Mouse (Mus musculus): ENCODE data around the gene Marc1. TPM values are rescaled to one million over a fixed set of nuclear protein-coding genes. Genes with fewer than 3 reads are reported as not detected.

The Marc1 gene
- total and polyA plus RNA-seq, 2 experiments from 2014 or later: 0.24 to 0.45 TPM

GRCm38 (mm10) chr1:184783641-184784040 lies 27.5 kb downstream of the Marc1 start:
- H3K27ac ChIP-seq (ENCODE audit: low read depth, low read length): no peak overlapping the region
- WGBS: 81% methylated on average over 4 of the region's 4 CpGs
- ATAC-seq (no peak), DNase-seq (no peak)
- H3K9ac ChIP-seq: no peak overlapping the region
- TF ChIP-seq CTCF (IDR thresholded peaks at IDR 0.05; ENCODE audit: low read depth): no peak
- no peaks in the 10 kb centered on the region for H3K36me3 ChIP-seq (ENCODE audit: insufficient read depth)
- H3K4me1 ChIP-seq (ENCODE audit: insufficient read depth): no peaks in the 10 kb centered on the region
- H3K4me3 ChIP-seq (ENCODE audit: low read depth, low read length): no peak overlapping the region
- no peak overlapping the region for H3K4me2 ChIP-seq (ENCODE audit: low read depth)
- H3K27me3 ChIP-seq (ENCODE audit: insufficient read depth, low read length): no peaks in the 10 kb centered on the region
- no peaks in the 10 kb centered on the region for H3K9me3 ChIP-seq (ENCODE audit: low read length)

DNA sequence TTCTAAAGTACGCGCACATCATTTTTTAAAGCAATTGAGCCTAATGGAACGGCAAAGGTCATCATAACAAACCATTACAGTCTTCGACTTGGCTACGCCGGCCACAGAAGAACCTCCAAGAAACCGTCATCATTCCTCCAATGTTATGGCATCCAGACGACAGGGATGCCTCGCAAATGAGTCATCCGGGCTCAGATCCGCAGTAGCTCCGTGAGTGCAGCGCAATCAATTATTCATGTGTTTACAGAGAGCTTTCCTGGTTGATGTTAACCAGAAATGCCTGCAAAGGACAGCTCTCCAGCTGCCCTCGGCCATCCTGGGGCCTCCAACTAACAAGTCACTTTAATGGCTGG lies 29.0 kb downstream of the Marc1 start:
- no peak for DNase-seq
- H3K27me3 ChIP-seq (ENCODE audit: insufficient read depth, low read length): no peaks in the 10 kb centered on the region
- no peak overlapping the region for H3K4me3 ChIP-seq (ENCODE audit: low read depth, low read length)
- no peaks in the 10 kb centered on the region for H3K36me3 ChIP-seq (ENCODE audit: insufficient read depth)
- WGBS: 86% methylated on average over 14 of the region's 14 CpGs
- no peak for TF ChIP-seq CTCF (IDR thresholded peaks at IDR 0.05; ENCODE audit: low read depth)
- H3K4me2 ChIP-seq (ENCODE audit: low read depth): no peak overlapping the region
- ATAC-seq: no peak
- H3K9ac ChIP-seq: no peak overlapping the region
- H3K27ac ChIP-seq (ENCODE audit: low read depth, low read length): no peak overlapping the region
- no peaks in the 10 kb centered on the region for H3K9me3 ChIP-seq (ENCODE audit: low read length)
- no peaks in the 10 kb centered on the region for H3K4me1 ChIP-seq (ENCODE audit: insufficient read depth)

GRCm38 (mm10) chr1:184781286-184782160 lies 29.6 kb downstream of the Marc1 start:
- Histone ChIP-seq H3K27me3 (ENCODE audit: insufficient read depth, low read length) (no peaks in the 10 kb centered on the region), H3K4me3 (ENCODE audit: low read depth, low read length) (no peak overlapping the region), H3K27ac (ENCODE audit: low read depth, low read length) (no peak overlapping the region), H3K36me3 (ENCODE audit: insufficient read depth) (no peaks in the 10 kb centered on the region), H3K4me2 (ENCODE audit: low read depth) (no peak overlapping the region), H3K9ac (no peak overlapping the region), H3K4me1 (ENCODE audit: insufficient read depth) (no peaks in the 10 kb centered on the region), H3K9me3 (ENCODE audit: low read length) (no peaks in the 10 kb centered on the region)
- ATAC-seq (no peak), DNase-seq (no peak)
- TF ChIP-seq CTCF (IDR thresholded peaks at IDR 0.05; ENCODE audit: low read depth): no peak
- 89% methylated on average over 10 of the region's 10 CpGs for WGBS

DNA sequence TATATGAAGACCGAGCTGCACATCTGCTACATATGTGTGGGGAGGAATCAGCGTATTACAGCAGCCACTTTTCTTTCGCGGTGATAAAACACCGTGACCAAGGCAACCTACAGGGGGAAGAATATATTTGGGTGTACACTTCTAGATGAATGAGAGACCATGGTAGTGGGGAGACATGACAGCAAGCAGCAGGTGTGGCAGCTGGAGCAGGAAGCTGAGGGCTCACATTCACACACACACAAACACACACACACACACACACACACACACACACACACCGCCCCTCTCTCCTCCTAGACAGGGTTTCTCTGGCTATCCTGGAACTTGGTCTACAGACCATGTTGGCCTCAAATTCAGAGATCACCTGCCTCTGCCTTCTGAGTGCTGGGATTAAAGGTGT lies 33.0 kb downstream of the Marc1 start:
- no peak for TF ChIP-seq CTCF (IDR thresholded peaks at IDR 0.05; ENCODE audit: low read depth)
- no peaks in the 10 kb centered on the region for H3K9me3 ChIP-seq (ENCODE audit: low read length)
- no peaks in the 10 kb centered on the region for H3K36me3 ChIP-seq (ENCODE audit: insufficient read depth)
- no peak overlapping the region for H3K4me2 ChIP-seq (ENCODE audit: low read depth)
- DNase-seq (no peak), ATAC-seq (no peak)
- no peaks in the 10 kb centered on the region for H3K27me3 ChIP-seq (ENCODE audit: insufficient read depth, low read length)
- H3K4me3 ChIP-seq (ENCODE audit: low read depth, low read length): no peak overlapping the region
- no peaks in the 10 kb centered on the region for H3K4me1 ChIP-seq (ENCODE audit: insufficient read depth)
- no peak overlapping the region for H3K27ac ChIP-seq (ENCODE audit: low read depth, low read length)
- WGBS: 91% methylated on average over 6 of the region's 6 CpGs
- H3K9ac ChIP-seq: no peak overlapping the region

DNA sequence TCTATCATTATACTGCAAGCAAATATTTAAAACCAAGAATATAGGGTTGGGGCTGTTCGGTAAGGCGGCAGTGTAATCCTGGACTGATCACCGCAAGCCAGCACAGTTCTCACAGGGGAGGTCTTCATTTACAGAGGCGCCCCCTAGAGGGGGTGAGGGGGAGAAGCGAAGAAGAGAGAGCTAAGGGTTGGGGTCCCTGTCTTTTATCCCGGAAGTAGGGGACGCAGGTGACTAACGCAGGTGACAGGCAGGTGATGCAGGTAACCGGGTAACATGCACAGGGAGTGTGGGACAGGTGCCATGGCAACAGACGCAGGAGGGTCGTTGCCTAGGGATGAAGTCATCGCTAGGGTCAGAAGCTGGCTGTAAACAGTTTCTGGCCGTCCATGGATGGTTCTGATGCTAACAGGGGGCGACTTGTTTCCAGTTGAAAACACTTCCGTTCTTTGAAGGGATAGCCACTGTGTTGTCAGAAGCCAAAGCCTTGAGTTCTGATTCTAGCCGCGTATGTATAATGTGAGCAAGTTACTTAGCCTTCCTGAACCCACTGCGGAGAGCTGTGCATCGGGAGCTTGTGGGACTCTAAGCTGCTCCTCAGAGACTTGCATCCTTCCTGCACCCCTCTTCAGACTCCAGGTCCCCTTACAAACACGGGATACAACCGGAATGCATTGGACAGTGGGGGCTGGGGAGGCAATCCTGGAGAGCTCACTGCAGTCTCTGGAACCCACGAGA lies 33.9 kb downstream of the Marc1 start:
- H3K4me3 ChIP-seq (ENCODE audit: low read depth, low read length): no peak overlapping the region
- H3K36me3 ChIP-seq (ENCODE audit: insufficient read depth): no peaks in the 10 kb centered on the region
- H3K4me2 ChIP-seq (ENCODE audit: low read depth): no peak overlapping the region
- no peak overlapping the region for H3K9ac ChIP-seq
- ATAC-seq: no peak
- no peaks in the 10 kb centered on the region for H3K27me3 ChIP-seq (ENCODE audit: insufficient read depth, low read length)
- H3K9me3 ChIP-seq (ENCODE audit: low read length): no peaks in the 10 kb centered on the region
- TF ChIP-seq CTCF (IDR thresholded peaks at IDR 0.05; ENCODE audit: low read depth): peak; percentile 33; the same call in 1 of the 2 replicates
- H3K27ac ChIP-seq (ENCODE audit: low read depth, low read length): no peak overlapping the region
- no peak for DNase-seq
- H3K4me1 ChIP-seq (ENCODE audit: insufficient read depth): no peaks in the 10 kb centered on the region
- WGBS: 36% methylated on average over 22 of the region's 22 CpGs

DNA sequence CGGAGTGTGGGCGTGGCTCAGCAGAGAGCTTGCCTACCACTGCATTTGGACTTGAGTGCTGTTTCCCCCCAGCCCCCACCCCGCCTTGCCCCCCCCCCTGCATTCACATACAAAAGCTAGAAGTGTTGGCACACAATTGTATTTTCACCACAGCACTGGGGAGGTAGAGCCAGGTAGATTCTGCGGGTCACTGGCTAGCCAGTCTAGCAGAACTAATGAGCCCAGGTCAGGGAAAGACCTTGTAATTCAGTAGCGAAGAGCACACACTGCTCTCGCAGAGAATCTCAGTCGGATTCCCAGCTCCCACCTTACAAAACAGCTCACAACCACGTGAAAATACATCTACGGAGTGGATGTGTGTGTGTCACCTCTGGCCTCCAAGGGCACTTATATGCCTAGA lies 35.8 kb downstream of the Marc1 start:
- ATAC-seq: no peak
- WGBS: 51% methylated on average over 9 of the region's 9 CpGs
- no peaks in the 10 kb centered on the region for H3K36me3 ChIP-seq (ENCODE audit: insufficient read depth)
- no peak overlapping the region for H3K9ac ChIP-seq
- no peaks in the 10 kb centered on the region; the same call in 1 of the 2 replicates for H3K27me3 ChIP-seq (ENCODE audit: insufficient read depth, low read length)
- no peak for TF ChIP-seq CTCF (IDR thresholded peaks at IDR 0.05; ENCODE audit: low read depth)
- no peaks in the 10 kb centered on the region for H3K9me3 ChIP-seq (ENCODE audit: low read length)
- DNase-seq: no peak
- H3K4me1 ChIP-seq (ENCODE audit: insufficient read depth): no peaks in the 10 kb centered on the region
- H3K4me3 ChIP-seq (ENCODE audit: low read depth, low read length): no peak overlapping the region
- H3K4me2 ChIP-seq (ENCODE audit: low read depth): no peak overlapping the region
- no peak overlapping the region for H3K27ac ChIP-seq (ENCODE audit: low read depth, low read length)

DNA sequence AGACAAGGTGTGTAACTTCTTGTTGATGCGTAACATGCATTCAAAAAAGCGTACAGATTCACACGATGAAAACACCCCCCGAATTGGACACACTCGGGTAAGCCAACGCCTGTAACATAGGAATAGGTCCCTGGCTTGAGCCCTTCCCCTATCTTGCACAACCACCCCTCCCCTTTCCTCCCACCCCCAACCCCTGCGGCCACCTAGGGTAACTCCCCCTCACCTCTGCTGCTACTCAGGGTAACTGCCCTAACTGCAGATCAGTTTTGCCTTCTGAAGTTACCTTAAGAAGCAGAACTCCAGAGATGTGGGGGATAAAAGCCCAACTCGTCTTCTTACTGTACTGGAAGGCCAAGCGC lies 39.2 kb downstream of the Marc1 start:
- Histone ChIP-seq H3K36me3 (ENCODE audit: insufficient read depth) (no peaks in the 10 kb centered on the region), H3K9me3 (ENCODE audit: low read length) (no peaks in the 10 kb centered on the region), H3K4me1 (ENCODE audit: insufficient read depth) (no peaks in the 10 kb centered on the region), H3K27me3 (ENCODE audit: insufficient read depth, low read length) (no peaks in the 10 kb centered on the region; the same call in 1 of the 2 replicates), H3K4me2 (ENCODE audit: low read depth) (peak overlapping the region; percentile 13; the same call in 1 of the 2 replicates), H3K4me3 (ENCODE audit: low read depth, low read length) (no peak overlapping the region), H3K27ac (ENCODE audit: low read depth, low read length) (no peak overlapping the region), H3K9ac (no peak overlapping the region)
- no peak for ATAC-seq
- 12% methylated on average over 9 of the region's 9 CpGs for WGBS
- no peak for TF ChIP-seq CTCF (IDR thresholded peaks at IDR 0.05; ENCODE audit: low read depth)
- no peak for DNase-seq
